Mouse (Mus musculus): ENCODE measurements around the gene Cass4. TPM values are rescaled to one million over a fixed set of nuclear protein-coding genes. Genes with fewer than 3 reads are reported as not detected.

Cass4 gene
- total and polyA plus RNA-seq, 2 experiments from 2014 or later = 0.16 to 0.21 TPM

- no peak for TF ChIP-seq CTCF (IDR thresholded peaks at IDR 0.05; ENCODE audit: low read depth)
- no peaks in the 10 kb centered on the region for H3K27me3 ChIP-seq (ENCODE audit: insufficient read depth, low read length)
- ATAC-seq = peak; percentile 99
- peak; percentile 97 for DNase-seq (ENCODE audit: low spot score)
- H3K27ac ChIP-seq = peak within 1 kb of the TSS; percentile 91
- H3K9ac ChIP-seq (replicated peaks; ENCODE audit: low read length) = peak within 1 kb of the TSS; percentile 96
- no peaks in the 10 kb centered on the region for H3K9me3 ChIP-seq (ENCODE audit: low read length)
- H3K4me3 ChIP-seq (ENCODE audit: low read length) = peak within 1 kb of the TSS; percentile 95
- H3K4me1 ChIP-seq (ENCODE audit: insufficient read depth, low read length) = peaks cover 7% of the 10 kb centered on the region
- H3K36me3 ChIP-seq (ENCODE audit: insufficient read depth, low read length) = peaks cover 26% of the 10 kb centered on the region
- under 1% methylated on average over 66 of the region's 66 CpGs for WGBS
- H3K4me2 ChIP-seq (ENCODE audit: low read depth, low read length) = peak within 1 kb of the TSS; percentile 92
Measured at GRCm38 (mm10) chr2:172370411-172371223, 23.0 kb upstream of the Cass4 start, which contains the start of the genes Aurka and Cstf1. Aurka (minus strand) TSS chr2:172370535. Cstf1 (plus strand) TSS chr2:172370681.

DNA sequence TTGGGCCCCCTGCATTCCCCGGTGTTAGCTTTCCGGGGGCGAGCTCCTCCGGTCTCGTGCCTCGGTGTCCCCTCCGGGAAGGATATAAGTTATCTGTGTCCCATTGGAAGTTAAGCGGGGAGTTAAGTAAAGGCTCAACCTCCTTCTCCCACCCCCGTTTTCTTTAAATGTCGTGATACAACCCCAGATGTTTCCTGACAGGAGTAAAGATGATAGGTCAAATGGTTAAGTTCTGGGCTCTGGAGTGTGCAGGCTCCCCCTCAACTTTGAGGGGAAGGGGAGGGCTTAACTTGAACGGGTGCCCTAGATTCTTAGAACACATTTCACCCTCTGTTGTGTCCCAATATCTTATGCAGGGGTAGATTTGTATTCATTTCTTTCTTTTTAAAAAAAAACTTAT, 22.3 kb upstream of the Cass4 start:
- WGBS = 0% methylated on average over 11 of the region's 11 CpGs

DNA sequence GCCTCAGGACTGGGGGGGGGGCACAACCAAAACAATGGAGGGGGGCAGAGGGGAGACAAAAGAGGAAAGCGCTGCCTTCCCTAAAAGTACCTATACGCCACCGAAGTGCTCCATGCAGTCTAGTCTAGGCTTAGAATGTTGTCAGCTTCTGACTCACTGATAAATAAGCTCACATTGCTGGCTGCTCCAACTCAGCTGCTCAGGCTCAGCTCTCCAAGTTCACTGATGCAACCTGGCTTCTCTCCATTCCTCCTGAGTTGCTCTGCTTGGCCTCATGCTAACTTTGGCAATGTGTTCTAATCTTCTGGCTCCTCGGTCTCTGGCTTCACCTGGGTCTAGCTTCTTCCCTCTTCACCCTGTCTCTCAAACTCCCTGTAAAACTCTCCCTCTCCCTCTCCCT, 17.0 kb upstream of the Cass4 start:
- ATAC-seq = no peak
- peaks cover 6% of the 10 kb centered on the region for H3K4me1 ChIP-seq (ENCODE audit: insufficient read depth, low read length)
- WGBS = 74% methylated on average over 4 of the region's 4 CpGs
- no peak overlapping the region for H3K9ac ChIP-seq (replicated peaks; ENCODE audit: low read length)
- TF ChIP-seq CTCF (IDR thresholded peaks at IDR 0.05; ENCODE audit: low read depth) = no peak
- H3K27ac ChIP-seq = no peak overlapping the region
- no peaks in the 10 kb centered on the region for H3K9me3 ChIP-seq (ENCODE audit: low read length)
- H3K4me2 ChIP-seq (ENCODE audit: low read depth, low read length) = no peak overlapping the region
- peaks cover 73% of the 10 kb centered on the region for H3K36me3 ChIP-seq (ENCODE audit: insufficient read depth, low read length)
- H3K27me3 ChIP-seq (ENCODE audit: insufficient read depth, low read length) = no peaks in the 10 kb centered on the region
- H3K4me3 ChIP-seq (ENCODE audit: low read length) = no peak overlapping the region
- DNase-seq (ENCODE audit: low spot score) = no peak

More for the DNA sequence above, 22.3 kb upstream of the Cass4 start:
- H3K4me2 ChIP-seq (ENCODE audit: low read depth, low read length) = peak overlapping the region; percentile 84
- no peaks in the 10 kb centered on the region for H3K27me3 ChIP-seq (ENCODE audit: insufficient read depth, low read length)
- H3K4me1 ChIP-seq (ENCODE audit: insufficient read depth, low read length) = peaks cover 7% of the 10 kb centered on the region
- TF ChIP-seq CTCF (IDR thresholded peaks at IDR 0.05; ENCODE audit: low read depth) = no peak
- no peaks in the 10 kb centered on the region for H3K9me3 ChIP-seq (ENCODE audit: low read length)
- peak overlapping the region; percentile 95 for H3K4me3 ChIP-seq (ENCODE audit: low read length)
- no peak for DNase-seq (ENCODE audit: low spot score)
- peak overlapping the region; percentile 91; the same call in 1 of the 2 replicates for H3K27ac ChIP-seq
- no peak for ATAC-seq
- peaks cover 32% of the 10 kb centered on the region for H3K36me3 ChIP-seq (ENCODE audit: insufficient read depth, low read length)
- H3K9ac ChIP-seq (replicated peaks; ENCODE audit: low read length) = peak overlapping the region; percentile 96

- Histone ChIP-seq H3K9ac (replicated peaks; ENCODE audit: low read length) (no peak overlapping the region), H3K27ac (no peak overlapping the region), H3K36me3 (ENCODE audit: insufficient read depth, low read length) (peaks cover 77% of the 10 kb centered on the region), H3K4me3 (ENCODE audit: low read length) (no peak overlapping the region), H3K4me1 (ENCODE audit: insufficient read depth, low read length) (peaks cover under 1% of the 10 kb centered on the region; the same call in 1 of the 2 replicates), H3K9me3 (ENCODE audit: low read length) (no peaks in the 10 kb centered on the region), H3K27me3 (ENCODE audit: insufficient read depth, low read length) (no peaks in the 10 kb centered on the region), H3K4me2 (ENCODE audit: low read depth, low read length) (no peak overlapping the region)
- DNase-seq (ENCODE audit: low spot score) (no peak), ATAC-seq (no peak)
- WGBS = 84% methylated on average over 5 of the region's 5 CpGs
- TF ChIP-seq CTCF (IDR thresholded peaks at IDR 0.05; ENCODE audit: low read depth) = no peak
Measured at GRCm38 (mm10) chr2:172376999-172377515, 16.5 kb upstream of the Cass4 start.

GRCm38 (mm10) chr2:172378332-172378731, 15.3 kb upstream of the Cass4 start:
- H3K36me3 ChIP-seq (ENCODE audit: insufficient read depth, low read length) = peaks cover 78% of the 10 kb centered on the region
- no peak overlapping the region for H3K4me2 ChIP-seq (ENCODE audit: low read depth, low read length)
- no peak overlapping the region for H3K27ac ChIP-seq
- H3K27me3 ChIP-seq (ENCODE audit: insufficient read depth, low read length) = no peaks in the 10 kb centered on the region
- ATAC-seq = no peak
- peak; percentile 58 for DNase-seq (ENCODE audit: low spot score)
- no peak overlapping the region for H3K4me3 ChIP-seq (ENCODE audit: low read length)
- no peaks in the 10 kb centered on the region for H3K9me3 ChIP-seq (ENCODE audit: low read length)
- no peaks in the 10 kb centered on the region for H3K4me1 ChIP-seq (ENCODE audit: insufficient read depth, low read length)
- 68% methylated on average over 7 of the region's 7 CpGs for WGBS
- TF ChIP-seq CTCF (IDR thresholded peaks at IDR 0.05; ENCODE audit: low read depth) = peak; percentile 70
- H3K9ac ChIP-seq (replicated peaks; ENCODE audit: low read length) = no peak overlapping the region

- 96% methylated on average over 17 of the region's 17 CpGs for WGBS
- TF ChIP-seq CTCF (IDR thresholded peaks at IDR 0.05; ENCODE audit: low read depth) = no peak
- Histone ChIP-seq H3K27ac (no peak overlapping the region), H3K4me1 (ENCODE audit: insufficient read depth, low read length) (no peaks in the 10 kb centered on the region), H3K4me2 (ENCODE audit: low read depth, low read length) (no peak overlapping the region), H3K4me3 (ENCODE audit: low read length) (no peak overlapping the region), H3K9ac (replicated peaks; ENCODE audit: low read length) (no peak overlapping the region), H3K36me3 (ENCODE audit: insufficient read depth, low read length) (peaks cover 62% of the 10 kb centered on the region), H3K27me3 (ENCODE audit: insufficient read depth, low read length) (no peaks in the 10 kb centered on the region), H3K9me3 (ENCODE audit: low read length) (no peaks in the 10 kb centered on the region)
- DNase-seq (ENCODE audit: low spot score) (no peak), ATAC-seq (no peak)
Measured at GRCm38 (mm10) chr2:172380513-172380912, 13.1 kb upstream of the Cass4 start.

DNA sequence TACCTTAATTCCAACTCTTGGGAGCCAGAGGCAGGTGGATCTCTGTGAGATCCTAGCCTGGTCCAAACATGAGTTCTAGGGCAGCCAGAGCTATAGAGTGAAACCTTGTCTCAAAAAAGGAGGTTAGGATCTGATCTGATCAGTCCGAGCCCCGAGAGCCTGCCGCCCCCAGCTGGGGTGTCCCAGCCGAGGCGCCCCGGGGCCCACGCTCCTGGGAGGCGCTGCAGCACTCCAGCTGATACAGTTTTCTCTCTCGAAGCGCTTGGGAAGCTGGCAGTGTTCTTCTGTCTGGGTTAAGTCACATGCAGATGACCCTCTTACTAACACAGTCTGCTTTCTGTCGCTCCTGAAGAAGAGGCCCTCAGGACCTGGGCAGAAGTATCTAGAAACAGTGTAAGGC, 12.3 kb upstream of the Cass4 start:
- no peak for TF ChIP-seq CTCF (IDR thresholded peaks at IDR 0.05; ENCODE audit: low read depth)
- no peak for DNase-seq (ENCODE audit: low spot score)
- no peak overlapping the region for H3K4me3 ChIP-seq (ENCODE audit: low read length)
- no peaks in the 10 kb centered on the region for H3K9me3 ChIP-seq (ENCODE audit: low read length)
- no peaks in the 10 kb centered on the region for H3K4me1 ChIP-seq (ENCODE audit: insufficient read depth, low read length)
- ATAC-seq = no peak
- no peak overlapping the region for H3K4me2 ChIP-seq (ENCODE audit: low read depth, low read length)
- no peak overlapping the region for H3K9ac ChIP-seq (replicated peaks; ENCODE audit: low read length)
- H3K27ac ChIP-seq = no peak overlapping the region
- peaks cover 54% of the 10 kb centered on the region for H3K36me3 ChIP-seq (ENCODE audit: insufficient read depth, low read length)
- H3K27me3 ChIP-seq (ENCODE audit: insufficient read depth, low read length) = no peaks in the 10 kb centered on the region
- WGBS = 92% methylated on average over 11 of the region's 11 CpGs
